Mouse (Mus musculus) midbrain, embryonic 15.5 days (tissue): Measurements from ENCODE around the gene Ubap2l. TPM values are rescaled to one million over a fixed set of nuclear protein-coding genes. Genes with fewer than 3 reads are reported as not detected.

Experiments used
- ATAC-seq: fragments of 200-750 bp; cut with Nextera tagmentation; replicated peaks from 2 replicates; pipeline ENCODE4 v1.8.0; 2017; ENCODE audit warnings: moderate TSS enrichment
- H3K27ac ChIP-seq: fragments of 300-500 bp; sonication (generic); 2 replicates; pipeline ENCODE4 v1.5.1; 2015; ENCODE audit warnings: mild to moderate bottlenecking, inconsistent platforms
- H3K27me3 ChIP-seq: fragments of 300-500 bp; sonication (generic); replicated peaks from 2 replicates; pipeline ENCODE4 v1.6.1; 2015; ENCODE audit warnings: inconsistent platforms
- H3K36me3 ChIP-seq: fragments of 300-500 bp; sonication (generic); replicated peaks from 2 replicates; pipeline ENCODE4 v1.6.1; 2015; ENCODE audit warnings: inconsistent platforms
- H3K4me1 ChIP-seq: fragments of 300-500 bp; sonication (generic); 2 replicates; pipeline ENCODE4 v1.6.1; 2015; ENCODE audit warnings: inconsistent platforms
- H3K4me2 ChIP-seq: fragments of 300-500 bp; sonication (generic); 2 replicates; pipeline ENCODE4 v1.6.1; 2015; ENCODE audit warnings: inconsistent platforms, mild to moderate bottlenecking, moderate library complexity
- H3K4me3 ChIP-seq: fragments of 300-500 bp; sonication (generic); 2 replicates; pipeline ENCODE4 v1.5.1; 2015; ENCODE audit warnings: mild to moderate bottlenecking, inconsistent platforms
- H3K9ac ChIP-seq: fragments of 300-500 bp; sonication (generic); 2 replicates; pipeline ENCODE4 v1.6.1; 2015; ENCODE audit warnings: mild to moderate bottlenecking, inconsistent platforms
- H3K9me3 ChIP-seq: fragments of 300-500 bp; sonication (generic); 2 replicates; pipeline ENCODE4 v1.6.1; 2016; ENCODE audit warnings: inconsistent platforms
- WGBS: fragments of 180-500 bp; shearing (Covaris S2); methylation state at CpG from one replicate; pipeline ENCODE4 v1.1.7; 2015; ENCODE audit warnings: mixed read lengths; 5-methylcytosine and 5-hydroxymethylcytosine counted together
- polyA plus RNA-seq: library from polyadenylated mRNA; unstranded; fragments of >200 nt; fragmentation: Nextera tagmentation; extraction: Ambion mirVana; gene quantifications from 2 replicates; pipeline ENCODE4 v1.2.1, GENCODE M21; 2015

The Ubap2l gene
- polyA plus RNA-seq, 1 experiment from 2014 or later: 135 TPM

DNA sequence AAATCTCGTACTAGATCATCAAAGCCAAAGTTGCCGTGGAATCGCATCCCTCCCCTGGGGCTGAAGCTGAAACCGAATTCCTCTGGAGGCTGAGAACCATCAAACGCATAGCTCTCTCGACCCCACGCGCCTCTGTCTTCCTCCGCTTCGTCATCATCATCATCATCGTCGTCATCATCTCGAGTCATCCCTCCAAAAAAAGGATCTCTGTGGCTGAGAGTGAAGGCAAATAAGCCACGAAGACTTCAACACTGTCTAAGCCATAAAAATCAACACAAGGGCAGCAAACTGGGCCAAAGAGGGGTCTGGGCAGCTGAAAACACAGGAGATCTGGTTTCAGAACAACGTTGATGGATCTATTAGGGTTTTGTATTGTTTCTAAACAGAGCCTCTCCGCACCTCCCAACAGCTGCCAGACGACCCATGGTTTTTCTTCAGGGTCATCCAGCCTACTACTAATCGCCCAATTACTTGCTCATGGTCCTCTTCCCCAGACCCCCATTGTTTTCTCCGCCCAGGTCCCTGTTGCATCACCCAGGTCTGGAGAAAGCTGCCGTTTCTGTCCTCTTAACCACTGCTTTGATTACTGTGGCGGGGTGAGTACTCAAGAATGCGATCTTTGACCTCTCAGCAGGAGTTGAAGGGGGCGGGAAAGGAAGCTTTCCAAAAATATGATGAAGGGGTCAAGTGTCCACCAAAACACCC is 54.5 kb downstream of the Ubap2l start:
- H3K27ac ChIP-seq: peak overlapping the region; percentile 89
- peak overlapping the region; percentile 94 for H3K4me2 ChIP-seq
- H3K9ac ChIP-seq: peak overlapping the region; percentile 83
- H3K27me3 ChIP-seq: no peaks in the 10 kb centered on the region
- 13% methylated on average over 23 of the region's 23 CpGs for WGBS
- H3K4me1 ChIP-seq: peaks cover 22% of the 10 kb centered on the region
- peaks cover 22% of the 10 kb centered on the region; the same call in 1 of the 2 replicates for H3K36me3 ChIP-seq
- peak; percentile 67 for ATAC-seq
- H3K4me3 ChIP-seq: peak overlapping the region; percentile 57
- H3K9me3 ChIP-seq: no peaks in the 10 kb centered on the region

DNA sequence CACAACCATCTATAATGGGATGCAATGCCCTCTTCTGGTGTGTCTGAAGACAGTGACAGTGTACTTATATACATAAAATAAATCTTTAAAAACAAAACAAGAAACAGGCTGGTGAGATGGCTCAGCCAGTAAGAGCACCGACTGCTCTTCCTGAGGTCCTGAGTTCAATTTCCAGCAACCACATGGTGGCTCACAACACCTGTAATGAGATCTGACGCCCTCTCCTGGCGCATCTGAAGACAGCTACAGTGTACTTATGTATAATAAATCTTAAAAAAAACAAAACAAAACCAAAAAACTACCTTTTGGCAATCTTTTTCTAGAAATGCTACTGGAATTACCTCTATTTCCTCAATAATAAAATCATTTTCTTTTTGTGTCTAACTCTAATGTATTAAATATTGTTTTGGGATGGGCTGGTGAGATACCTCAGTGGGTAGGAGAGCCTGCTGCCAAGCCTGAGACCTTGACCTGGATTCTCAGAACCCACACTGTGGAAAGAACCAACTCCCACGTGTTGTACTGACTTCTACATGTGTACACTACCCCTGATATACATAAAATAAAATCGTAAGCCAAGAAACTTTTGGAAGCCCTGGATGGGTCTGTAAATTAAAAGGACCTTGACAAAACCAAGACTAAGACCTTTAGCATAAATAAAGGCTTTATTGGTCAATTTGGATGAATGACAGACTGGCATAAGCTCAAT is 57.5 kb downstream of the Ubap2l start:
- H3K4me1 ChIP-seq: peaks cover 22% of the 10 kb centered on the region
- no peak overlapping the region for H3K4me3 ChIP-seq
- H3K27me3 ChIP-seq: no peaks in the 10 kb centered on the region
- 92% methylated on average over 5 of the region's 5 CpGs for WGBS
- H3K9ac ChIP-seq: no peak overlapping the region
- no peak overlapping the region for H3K4me2 ChIP-seq
- no peak for ATAC-seq
- no peaks in the 10 kb centered on the region for H3K9me3 ChIP-seq
- H3K36me3 ChIP-seq: peaks cover 4% of the 10 kb centered on the region; the same call in 1 of the 2 replicates
- H3K27ac ChIP-seq: no peak overlapping the region

DNA sequence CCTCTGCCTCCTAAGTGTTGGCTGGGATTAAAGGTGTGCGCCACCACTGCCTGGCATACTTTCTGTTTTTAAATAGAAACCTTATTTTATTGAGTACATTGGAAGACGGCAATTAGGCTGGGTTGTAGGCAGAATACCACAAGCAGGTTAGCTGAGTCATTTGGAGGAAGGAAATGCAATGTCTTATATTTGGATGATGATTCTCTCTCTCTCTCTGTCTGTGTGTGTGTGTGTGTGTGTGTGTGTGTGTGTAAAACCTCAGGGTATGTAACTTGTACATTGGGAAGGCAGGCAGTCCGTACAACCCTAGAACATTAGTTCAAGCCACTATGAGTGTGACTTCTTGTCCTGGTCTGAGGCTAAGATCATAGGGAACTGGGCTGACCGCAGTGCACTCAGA is 64.6 kb downstream of the Ubap2l start:
- Histone ChIP-seq H3K4me1 (no peaks in the 10 kb centered on the region), H3K9me3 (no peaks in the 10 kb centered on the region), H3K4me3 (no peak overlapping the region), H3K27me3 (no peaks in the 10 kb centered on the region), H3K4me2 (no peak overlapping the region), H3K36me3 (no peaks in the 10 kb centered on the region), H3K9ac (no peak overlapping the region), H3K27ac (no peak overlapping the region)
- ATAC-seq: no peak
- WGBS: 92% methylated on average over 4 of the region's 4 CpGs

DNA sequence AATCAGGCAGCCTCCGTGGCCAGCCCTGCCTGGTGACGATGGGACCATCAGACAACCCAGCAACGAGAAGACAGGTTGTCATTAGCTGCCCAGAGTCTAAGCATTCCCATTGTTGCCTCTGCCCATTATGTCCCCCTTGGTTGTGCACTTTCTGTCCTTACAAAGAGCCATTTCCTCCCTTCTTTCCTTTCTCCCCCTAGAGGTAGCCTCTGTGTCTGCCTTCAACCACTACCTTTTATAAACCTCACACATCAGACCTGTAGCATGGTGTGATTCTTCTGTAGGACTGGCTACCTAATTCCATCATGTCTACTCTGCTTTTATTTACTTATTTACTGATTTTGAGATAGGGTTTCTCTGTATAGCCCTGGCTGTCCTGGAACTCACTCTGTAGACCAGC is 65.2 kb downstream of the Ubap2l start:
- no peak overlapping the region for H3K27ac ChIP-seq
- ATAC-seq: no peak
- H3K4me1 ChIP-seq: no peaks in the 10 kb centered on the region
- 64% methylated on average over 3 of the region's 3 CpGs for whole genome bisulfite sequencing
- H3K4me2 ChIP-seq: no peak overlapping the region
- no peak overlapping the region for H3K9ac ChIP-seq
- no peaks in the 10 kb centered on the region for H3K36me3 ChIP-seq
- no peaks in the 10 kb centered on the region for H3K27me3 ChIP-seq
- H3K9me3 ChIP-seq: no peaks in the 10 kb centered on the region
- no peak overlapping the region for H3K4me3 ChIP-seq

DNA sequence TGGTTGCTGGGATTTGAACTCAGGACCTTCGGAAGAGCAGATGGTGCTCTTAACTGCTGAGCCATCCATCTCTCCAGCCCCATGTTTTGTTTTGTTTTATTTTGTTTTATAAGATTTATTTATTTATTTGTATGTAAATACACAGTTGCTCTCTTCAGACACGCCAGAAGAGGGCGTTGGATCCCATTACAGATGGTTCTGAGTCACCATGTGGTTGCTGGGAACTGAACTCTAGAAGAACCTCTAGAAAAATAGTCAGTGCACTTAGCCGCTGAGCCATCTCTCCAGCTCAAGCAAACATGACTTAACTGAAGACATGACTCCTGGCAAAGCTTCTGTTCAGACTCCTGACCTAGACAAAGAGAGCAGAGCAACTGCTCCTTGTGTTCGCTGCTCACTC is 70.0 kb downstream of the Ubap2l start:
- 80% methylated on average over 5 of the region's 5 CpGs for WGBS

DNA sequence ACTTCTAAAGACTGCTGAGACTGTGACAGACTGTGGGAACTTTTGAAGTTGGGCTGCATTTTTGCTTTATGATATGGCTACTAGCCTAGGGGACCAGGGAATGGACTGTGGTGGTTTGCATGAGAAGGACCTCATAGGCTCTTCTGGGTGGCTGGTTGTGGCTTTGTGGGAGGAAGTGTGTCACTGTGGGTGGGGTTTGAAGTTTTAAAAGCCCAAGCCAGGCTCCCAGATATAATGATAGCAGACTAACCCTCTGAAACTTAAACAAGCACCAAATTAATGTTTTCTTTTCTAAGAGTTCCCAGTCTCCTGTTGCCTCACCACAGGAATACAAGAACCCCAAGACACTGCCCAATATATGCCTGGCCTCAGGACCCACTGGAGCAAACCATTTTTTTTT is 75.6 kb downstream of the Ubap2l start:
- no peak overlapping the region for H3K9ac ChIP-seq
- no peak for ATAC-seq
- H3K27me3 ChIP-seq: no peaks in the 10 kb centered on the region
- no peaks in the 10 kb centered on the region for H3K9me3 ChIP-seq
- no peaks in the 10 kb centered on the region for H3K4me1 ChIP-seq
- no peak overlapping the region for H3K4me2 ChIP-seq
- no peak overlapping the region for H3K27ac ChIP-seq
- H3K36me3 ChIP-seq: no peaks in the 10 kb centered on the region
- H3K4me3 ChIP-seq: no peak overlapping the region

More for the DNA sequence above, 70.0 kb downstream of the Ubap2l start:
- Histone ChIP-seq H3K36me3 (no peaks in the 10 kb centered on the region), H3K9ac (no peak overlapping the region), H3K27me3 (no peaks in the 10 kb centered on the region), H3K27ac (no peak overlapping the region), H3K4me1 (no peaks in the 10 kb centered on the region), H3K4me2 (no peak overlapping the region), H3K4me3 (no peak overlapping the region), H3K9me3 (no peaks in the 10 kb centered on the region)
- ATAC-seq: no peak

DNA sequence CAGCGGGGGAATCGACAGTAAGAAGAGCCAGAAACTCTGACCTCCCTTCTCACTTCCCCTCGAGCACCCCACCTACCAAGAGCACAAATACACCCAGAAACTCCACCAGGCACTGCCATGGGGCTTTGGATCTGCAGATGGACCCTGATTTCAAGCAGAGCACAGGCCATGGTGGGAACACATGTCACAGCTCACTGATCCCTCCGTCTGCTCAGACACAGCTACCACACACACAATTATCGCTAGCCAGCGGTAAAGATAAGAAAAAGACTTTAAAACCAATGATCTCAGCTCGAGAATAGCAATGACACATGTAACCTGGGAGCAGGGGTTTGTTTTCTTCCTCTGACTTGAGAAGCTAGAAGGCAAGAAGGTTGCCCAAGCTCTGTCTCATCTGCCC is 83.9 kb downstream of the Ubap2l start:
- Histone ChIP-seq H3K27ac (no peak overlapping the region), H3K4me1 (peaks cover 14% of the 10 kb centered on the region), H3K4me2 (no peak overlapping the region), H3K9ac (no peak overlapping the region), H3K27me3 (no peaks in the 10 kb centered on the region), H3K36me3 (no peaks in the 10 kb centered on the region), H3K4me3 (no peak overlapping the region), H3K9me3 (no peaks in the 10 kb centered on the region)
- whole genome bisulfite sequencing: 74% methylated on average over 7 of the region's 7 CpGs
- no peak for ATAC-seq

DNA sequence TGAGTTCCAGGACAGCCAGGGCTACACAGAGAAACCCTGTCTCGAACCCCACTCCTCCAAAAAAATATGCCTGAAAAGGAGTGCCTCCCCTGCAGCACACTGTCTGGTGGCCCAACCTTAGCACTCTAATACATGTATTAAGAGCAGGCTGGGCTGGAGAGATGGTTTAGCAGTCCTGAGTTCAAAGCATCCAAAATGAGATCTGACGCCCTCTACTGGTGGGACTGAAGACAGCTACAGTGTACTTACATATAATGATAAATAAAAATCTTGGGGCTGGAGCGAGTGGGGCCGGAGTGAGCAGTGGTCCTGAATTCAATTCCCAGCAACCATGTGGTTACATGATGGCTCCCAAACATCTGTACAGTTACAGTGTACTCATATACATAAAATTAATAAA is 85.5 kb downstream of the Ubap2l start:
- no peak overlapping the region for H3K27ac ChIP-seq
- no peak for ATAC-seq
- H3K9ac ChIP-seq: no peak overlapping the region

DNA sequence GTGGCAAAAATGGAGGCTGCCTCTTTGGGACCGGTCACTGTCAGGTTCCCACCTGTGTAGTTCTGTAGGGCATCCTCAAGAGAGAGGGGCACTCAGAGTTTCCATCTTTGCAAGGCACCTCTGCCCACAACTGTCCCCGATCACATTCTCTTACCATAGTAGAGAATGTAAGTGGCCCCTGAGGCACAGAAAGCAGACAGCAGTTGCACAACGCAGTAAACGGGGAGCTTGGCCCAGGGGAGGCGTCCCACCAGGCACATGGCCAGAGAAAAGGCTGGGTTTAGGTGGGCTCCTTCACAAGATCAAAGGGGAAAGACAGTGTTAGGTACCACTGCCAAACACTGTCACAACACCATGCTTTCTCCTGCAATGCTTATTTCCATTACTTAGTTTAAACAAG is 86.5 kb downstream of the Ubap2l start:
- WGBS: 93% methylated on average over 5 of the region's 5 CpGs
- H3K4me2 ChIP-seq: no peak overlapping the region
- H3K36me3 ChIP-seq: no peaks in the 10 kb centered on the region
- no peak for ATAC-seq
- no peak overlapping the region for H3K9ac ChIP-seq
- no peak overlapping the region for H3K27ac ChIP-seq
- H3K9me3 ChIP-seq: no peaks in the 10 kb centered on the region
- H3K4me3 ChIP-seq: no peak overlapping the region
- no peaks in the 10 kb centered on the region for H3K27me3 ChIP-seq
- H3K4me1 ChIP-seq: peaks cover 30% of the 10 kb centered on the region

More for the DNA sequence above, 85.5 kb downstream of the Ubap2l start:
- WGBS: 71% methylated on average over 4 of the region's 4 CpGs
- Histone ChIP-seq H3K36me3 (no peaks in the 10 kb centered on the region), H3K4me1 (peaks cover 20% of the 10 kb centered on the region), H3K9me3 (no peaks in the 10 kb centered on the region), H3K4me3 (no peak overlapping the region), H3K27me3 (no peaks in the 10 kb centered on the region), H3K4me2 (no peak overlapping the region)

DNA sequence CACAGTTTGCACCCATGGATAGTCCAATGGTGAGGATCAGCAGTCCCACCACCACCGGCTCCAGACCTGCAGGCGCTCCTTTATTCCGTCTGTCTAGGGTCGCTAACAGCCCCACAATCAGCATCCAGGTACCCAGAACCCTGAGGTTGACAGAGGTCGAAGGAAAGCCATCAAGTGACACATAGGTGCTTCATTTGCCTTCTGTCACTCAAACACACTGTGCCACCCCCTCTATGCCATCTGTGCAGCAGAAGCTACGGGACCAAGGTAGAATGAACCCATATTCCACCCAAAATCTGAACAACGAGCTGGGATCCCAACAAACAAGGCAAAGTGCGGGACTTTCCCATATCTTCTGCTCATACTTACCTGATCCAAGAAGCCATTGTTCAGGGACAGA is 86.9 kb downstream of the Ubap2l start:
- H3K27ac ChIP-seq: no peak overlapping the region

DNA sequence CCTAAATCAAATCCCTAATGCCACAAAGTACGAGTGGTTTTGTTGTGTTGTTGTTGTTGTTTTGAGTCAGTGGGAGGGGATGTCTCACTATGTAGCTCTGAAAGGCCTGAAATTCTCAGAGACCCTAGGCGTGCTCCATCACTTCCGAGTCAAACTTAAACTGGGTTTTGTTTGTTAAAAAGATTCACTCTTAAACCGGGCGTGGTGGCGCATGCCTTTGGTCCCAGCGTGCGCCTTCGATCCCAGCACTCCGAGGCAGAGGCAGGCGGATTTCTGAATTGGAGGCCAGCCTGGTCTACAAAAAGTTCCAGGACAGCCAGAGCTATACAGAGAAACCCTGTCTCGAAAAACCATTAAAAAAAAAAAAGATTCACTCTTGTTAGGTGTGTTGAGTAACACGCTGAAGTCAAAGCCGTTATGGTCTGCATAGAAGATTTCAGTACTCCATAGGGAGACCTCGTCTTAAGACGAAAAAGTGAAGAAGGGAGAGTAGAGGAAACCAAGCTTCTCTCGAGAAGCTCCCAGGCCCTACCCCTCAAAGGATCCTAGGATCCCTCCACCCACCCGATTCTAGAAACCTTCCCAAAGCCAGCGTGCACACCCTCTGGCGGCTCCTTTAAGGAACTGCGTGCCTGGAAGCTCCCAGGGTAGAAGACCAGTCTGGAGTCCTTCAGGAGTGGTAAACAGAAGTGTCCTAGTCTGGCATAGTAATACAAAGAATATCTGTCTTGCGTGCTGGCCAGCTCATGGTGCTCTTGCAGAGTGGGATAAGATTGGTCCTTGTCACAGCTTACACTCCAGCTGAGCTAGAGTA is 88.3 kb downstream of the Ubap2l start:
- peak overlapping the region; percentile 86 for H3K4me3 ChIP-seq
- H3K27ac ChIP-seq: peak overlapping the region; percentile 93
- H3K4me2 ChIP-seq: peak overlapping the region; percentile 87
- H3K36me3 ChIP-seq: no peaks in the 10 kb centered on the region
- ATAC-seq: no peak
- no peaks in the 10 kb centered on the region for H3K27me3 ChIP-seq
- peak overlapping the region; percentile 94 for H3K9ac ChIP-seq
- H3K4me1 ChIP-seq: peaks cover 47% of the 10 kb centered on the region
- WGBS: 30% methylated on average over 22 of the region's 22 CpGs
- no peaks in the 10 kb centered on the region for H3K9me3 ChIP-seq

More for the DNA sequence above, 86.9 kb downstream of the Ubap2l start:
- no peak overlapping the region for H3K4me2 ChIP-seq
- H3K9ac ChIP-seq: no peak overlapping the region
- no peaks in the 10 kb centered on the region for H3K36me3 ChIP-seq
- ATAC-seq: no peak
- H3K4me1 ChIP-seq: peaks cover 34% of the 10 kb centered on the region
- no peak overlapping the region for H3K4me3 ChIP-seq
- H3K9me3 ChIP-seq: no peaks in the 10 kb centered on the region
- H3K27me3 ChIP-seq: no peaks in the 10 kb centered on the region
- 94% methylated on average over 8 of the region's 8 CpGs for WGBS

DNA sequence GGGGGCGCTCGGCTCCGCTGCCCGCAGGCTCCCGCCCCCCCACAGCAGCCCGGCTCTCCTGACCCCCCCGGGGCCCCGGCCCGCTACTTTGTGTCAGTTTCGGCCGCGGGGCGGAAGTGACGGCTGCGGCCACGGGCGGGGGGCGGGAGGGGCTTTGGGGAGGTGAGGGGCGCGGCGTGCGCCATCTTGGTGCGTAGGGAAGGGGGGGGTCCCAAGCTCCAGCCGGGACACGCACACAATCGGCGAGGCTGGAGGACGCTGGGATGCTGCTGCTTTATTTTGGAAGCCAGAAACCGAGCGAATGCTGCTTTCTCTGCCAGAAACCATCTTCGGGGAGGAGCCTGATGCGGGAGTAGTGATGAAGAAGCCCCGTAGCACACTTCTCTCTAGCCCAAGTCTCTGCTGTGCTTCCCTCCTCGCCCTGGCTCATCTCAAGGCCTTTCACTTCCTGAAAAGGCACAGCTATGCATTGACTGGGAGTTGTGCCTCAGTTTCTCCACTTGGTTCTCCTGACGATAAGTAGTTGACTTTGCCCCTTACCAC is 89.1 kb downstream of the Ubap2l start, which contains the start of gene Atp8b2:
Gene Atp8b2, minus strand, starts transcription at position 288 of the 543 bp plus-strand sequence.
- peak within 1 kb of the TSS; percentile 86 for H3K4me3 ChIP-seq
- no peaks in the 10 kb centered on the region for H3K27me3 ChIP-seq
- peak; percentile 72 for ATAC-seq
- peak within 1 kb of the TSS; percentile 93 for H3K27ac ChIP-seq
- H3K4me2 ChIP-seq: peak within 1 kb of the TSS; percentile 87
- H3K4me1 ChIP-seq: peaks cover 54% of the 10 kb centered on the region
- no peaks in the 10 kb centered on the region for H3K36me3 ChIP-seq
- peak within 1 kb of the TSS; percentile 94 for H3K9ac ChIP-seq
- WGBS: under 1% methylated on average over 34 of the region's 35 CpGs
- no peaks in the 10 kb centered on the region for H3K9me3 ChIP-seq
